7 mouse cellular contexts compared by ENCODE assay signal in the genomic region with DNA sequence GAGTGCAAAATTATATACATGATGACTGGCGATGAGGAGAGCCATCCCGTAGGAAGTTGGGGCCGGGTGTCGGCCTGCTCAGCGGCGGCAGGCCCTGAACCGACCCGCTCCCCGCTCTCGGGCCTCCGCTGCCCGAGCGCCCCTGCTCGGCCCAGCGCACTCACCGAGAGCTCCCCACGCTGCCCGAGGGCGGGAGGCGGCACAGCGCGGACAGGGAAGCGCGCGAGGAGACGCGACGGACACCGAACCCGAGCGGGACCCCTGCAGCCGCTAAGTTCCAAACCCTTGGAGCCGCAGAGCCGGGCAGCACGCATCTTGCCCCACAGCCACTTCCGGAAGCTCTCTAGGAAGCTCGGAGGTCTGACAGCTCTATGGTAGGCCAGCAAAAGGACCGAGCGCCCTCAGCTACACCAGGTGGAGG. TPM values are rescaled to one million over a fixed set of nuclear protein-coding genes. Genes with fewer than 3 reads are reported as not detected.
DNase-seq lines count a peak whose midpoint lies in the region; ATAC-seq lines count a peak whose summit lies in the region.

A gene (minus strand): TSS at position 340 of the 421 bp plus-strand sequence.

- H3K27ac ChIP-seq in embryonic facial prominence, embryonic 11.5 days (replicated peaks; ENCODE audit: low read depth, low read length) = peak within 1 kb of the TSS; percentile 94
- H3K27ac ChIP-seq in limb, embryonic 11.5 days (replicated peaks; ENCODE audit: low read depth, low read length) = peak within 1 kb of the TSS; percentile 94
- H3K27ac ChIP-seq in midbrain, embryonic 14.5 days (replicated peaks; ENCODE audit: low read depth, low read length) = peak within 1 kb of the TSS; percentile 87

- H3K9me3 ChIP-seq in embryonic facial prominence, embryonic 11.5 days (replicated peaks; ENCODE audit: control insufficient read depth, low read length) = no peaks in the 10 kb centered on the region
- H3K9me3 ChIP-seq in limb, embryonic 11.5 days (ENCODE audit: control insufficient read depth, low read length) = no peaks in the 10 kb centered on the region
- no peaks in the 10 kb centered on the region for H3K9me3 ChIP-seq in midbrain, embryonic 14.5 days (ENCODE audit: control insufficient read depth, low read length)

- H3K9ac ChIP-seq in embryonic facial prominence, embryonic 11.5 days (replicated peaks; ENCODE audit: low read length) = peak within 1 kb of the TSS; percentile 99
- peak within 1 kb of the TSS; percentile 99 for H3K9ac ChIP-seq in limb, embryonic 11.5 days (ENCODE audit: low read length)
- H3K9ac ChIP-seq in midbrain, embryonic 14.5 days (replicated peaks; ENCODE audit: low read length) = peak within 1 kb of the TSS; percentile 86

- ATAC-seq in embryonic facial prominence, embryonic 11.5 days (replicated peaks; ENCODE audit: insufficient number of reproducible peaks, low FRiP score, low TSS enrichment, low read depth) = peak; percentile 97
- peak; percentile 96 for ATAC-seq in limb, embryonic 11.5 days (ENCODE audit: insufficient number of reproducible peaks, low FRiP score, low TSS enrichment, low read depth)
- ATAC-seq in midbrain, embryonic 14.5 days (ENCODE audit: low FRiP score, low TSS enrichment) = peak; percentile 96

- no peaks in the 10 kb centered on the region for H3K27me3 ChIP-seq in embryonic facial prominence, embryonic 11.5 days (ENCODE audit: control insufficient read depth, insufficient read depth, low read length)
- no peaks in the 10 kb centered on the region for H3K27me3 ChIP-seq in limb, embryonic 11.5 days (ENCODE audit: control insufficient read depth, insufficient read depth, low read length)
- H3K27me3 ChIP-seq in midbrain, embryonic 14.5 days (ENCODE audit: control insufficient read depth, insufficient read depth, low read length) = no peaks in the 10 kb centered on the region

- WGBS in embryonic facial prominence, embryonic 11.5 days = 0% methylated on average over 37 of the region's 39 CpGs
- 0% methylated on average over 39 of the region's 39 CpGs for WGBS in limb, embryonic 11.5 days
- WGBS in midbrain, embryonic 14.5 days = under 1% methylated on average over 39 of the region's 39 CpGs

- H3K4me1 ChIP-seq in embryonic facial prominence, embryonic 11.5 days (ENCODE audit: control insufficient read depth, insufficient read depth, low read length) = no peaks in the 10 kb centered on the region
- H3K4me1 ChIP-seq in limb, embryonic 11.5 days (ENCODE audit: control insufficient read depth, insufficient read depth, low read length) = no peaks in the 10 kb centered on the region
- peaks cover 5% of the 10 kb centered on the region; the same call in 1 of the 2 replicates for H3K4me1 ChIP-seq in midbrain, embryonic 14.5 days (ENCODE audit: control insufficient read depth, insufficient read depth, low read length)

- no peaks in the 10 kb centered on the region for H3K36me3 ChIP-seq in embryonic facial prominence, embryonic 11.5 days (replicated peaks; ENCODE audit: control insufficient read depth, insufficient read depth, low read depth, low read length)
- no peaks in the 10 kb centered on the region for H3K36me3 ChIP-seq in limb, embryonic 11.5 days (ENCODE audit: control insufficient read depth, insufficient read depth, low read length)
- peaks cover 10% of the 10 kb centered on the region for H3K36me3 ChIP-seq in midbrain, embryonic 14.5 days (ENCODE audit: control insufficient read depth, insufficient read depth, low read length)

- peak within 1 kb of the TSS; percentile 85 for H3K4me3 ChIP-seq in embryonic facial prominence, embryonic 11.5 days (ENCODE audit: low read depth, low read length)
- peak within 1 kb of the TSS; percentile 77 for H3K4me3 ChIP-seq in limb, embryonic 11.5 days (ENCODE audit: low read depth, low read length)
- peak within 1 kb of the TSS; percentile 76 for H3K4me3 ChIP-seq in midbrain, embryonic 14.5 days (replicated peaks; ENCODE audit: low read depth, low read length)

- DNase-seq in adrenal gland, postnatal 14 days = peak; percentile 93
- peak; percentile 90 for DNase-seq in embryonic facial prominence, embryonic 11.5 days (ENCODE audit: low spot score)
- DNase-seq in heart, adult 11 months = peak; percentile 99
- peak; percentile 92 for DNase-seq in kidney, adult 18-20 months
- DNase-seq in limb, embryonic 11.5 days (ENCODE audit: low spot score) = peak; percentile 92
- DNase-seq in midbrain, embryonic 14.5 days = peak; percentile 93
- peak; percentile 72 to 84 for DNase-seq in spleen, adult 18-20 months

- peak within 1 kb of the TSS; percentile 64 for H3K4me2 ChIP-seq in embryonic facial prominence, embryonic 11.5 days (ENCODE audit: low read depth, low read length)
- peak within 1 kb of the TSS; percentile 44 for H3K4me2 ChIP-seq in limb, embryonic 11.5 days (ENCODE audit: low read depth, severe bottlenecking)
- H3K4me2 ChIP-seq in midbrain, embryonic 14.5 days (ENCODE audit: low read length) = peak within 1 kb of the TSS; percentile 74

RNA-seq across cellular contexts. Expression of the gene that starts here (rescaled TPM):
- total RNA-seq in adrenal gland, postnatal 14 days (2021) = 17.4 and 20.4 TPM in 2 replicates
- polyA plus RNA-seq in embryonic facial prominence, embryonic 11.5 days (2014; fragmentation: Nextera tagmentation; extraction: Ambion mirVana) = 8.7 and 11.9 TPM in 2 replicates
- polyA plus RNA-seq in limb, embryonic 11.5 days (2014; fragmentation: Nextera tagmentation; extraction: Ambion mirVana) = 9.6 and 13.1 TPM in 2 replicates
- 6.1 and 10.9 TPM in 2 replicates for polyA plus RNA-seq in midbrain, embryonic 14.5 days (2014; fragmentation: Nextera tagmentation; extraction: Ambion mirVana)

Comparison
In these comparisons a context has a peak if more than half of its experiments do, and no peak if none do; other contexts are left out.
1. Peak in every context shown above with its lines: DNase-seq, ATAC-seq, H3K4me3 ChIP-seq and H3K27ac ChIP-seq.